Mouse (Mus musculus): ENCODE measurements around the gene Myo1a. TPM values are rescaled to one million over a fixed set of nuclear protein-coding genes. Genes with fewer than 3 reads are reported as not detected.

Myo1a gene
- polyA plus RNA-seq, 1 experiment from 2014 or later, result 0.07 TPM

- TF ChIP-seq EP300 (IDR thresholded peaks at IDR 0.05; ENCODE audit: low read depth) (no peak), CTCF (IDR thresholded peaks at IDR 0.05; ENCODE audit: low read depth) (no peak)
- DNase-seq (no peak), ATAC-seq (no peak)
- Histone ChIP-seq H3K27me3 (ENCODE audit: insufficient read depth, low read length) (no peaks in the 10 kb centered on the region), H3K36me3 (replicated peaks; ENCODE audit: insufficient read depth, low read length) (peaks cover 29% of the 10 kb centered on the region), H3K4me2 (ENCODE audit: low read depth, low read length) (no peak overlapping the region), H3K4me3 (ENCODE audit: low read depth, low read length) (no peak overlapping the region), H3K4me1 (ENCODE audit: insufficient read depth) (peaks cover 36% of the 10 kb centered on the region), H3K27ac (ENCODE audit: low read depth) (peak overlapping the region; percentile 93), H3K9me3 (ENCODE audit: low read length) (no peaks in the 10 kb centered on the region), H3K9ac (replicated peaks) (peak overlapping the region; percentile 27; the same call in 1 of the 2 replicates)
- WGBS (ENCODE audit: insufficient replicate concordance), result 82% methylated on average over 8 of the region's 8 CpGs
Measured at GRCm38 (mm10) chr10:127747254-127747653, 42.3 kb downstream of the Myo1a start.

GRCm38 (mm10) chr10:127748847-127749612, 44.1 kb downstream of the Myo1a start:
- peak overlapping the region; percentile 53 for H3K9ac ChIP-seq (replicated peaks)

GRCm38 (mm10) chr10:127750136-127750777, 45.3 kb downstream of the Myo1a start:
- H3K4me3 ChIP-seq (ENCODE audit: low read depth, low read length), result peak overlapping the region; percentile 24
- peaks cover 41% of the 10 kb centered on the region for H3K4me1 ChIP-seq (ENCODE audit: insufficient read depth)
- peaks cover 7% of the 10 kb centered on the region for H3K36me3 ChIP-seq (replicated peaks; ENCODE audit: insufficient read depth, low read length)
- DNase-seq (no peak), ATAC-seq (no peak)
- peak overlapping the region; percentile 53 for H3K4me2 ChIP-seq (ENCODE audit: low read depth, low read length)
- TF ChIP-seq CTCF (IDR thresholded peaks at IDR 0.05; ENCODE audit: low read depth) (no peak), EP300 (IDR thresholded peaks at IDR 0.05; ENCODE audit: low read depth) (no peak)
- 68% methylated on average over 24 of the region's 24 CpGs for WGBS (ENCODE audit: insufficient replicate concordance)
- H3K9ac ChIP-seq (replicated peaks), result peak overlapping the region; percentile 53
- no peaks in the 10 kb centered on the region for H3K27me3 ChIP-seq (ENCODE audit: insufficient read depth, low read length)
- peak overlapping the region; percentile 93 for H3K27ac ChIP-seq (ENCODE audit: low read depth)
- no peaks in the 10 kb centered on the region for H3K9me3 ChIP-seq (ENCODE audit: low read length)

More at GRCm38 (mm10) chr10:127748847-127749612, 44.1 kb downstream of the Myo1a start:
- DNase-seq (peak; percentile 74), ATAC-seq (peak; percentile 81)
- H3K27ac ChIP-seq (ENCODE audit: low read depth), result peak overlapping the region; percentile 93
- peak overlapping the region; percentile 24 for H3K4me3 ChIP-seq (ENCODE audit: low read depth, low read length)
- peak overlapping the region; percentile 53 for H3K4me2 ChIP-seq (ENCODE audit: low read depth, low read length)
- H3K9me3 ChIP-seq (ENCODE audit: low read length), result no peaks in the 10 kb centered on the region
- H3K36me3 ChIP-seq (replicated peaks; ENCODE audit: insufficient read depth, low read length), result peaks cover 11% of the 10 kb centered on the region
- TF ChIP-seq EP300 (IDR thresholded peaks at IDR 0.05; ENCODE audit: low read depth), result peak; percentile 72
- TF ChIP-seq CTCF (IDR thresholded peaks at IDR 0.05; ENCODE audit: low read depth), result no peak
- WGBS (ENCODE audit: insufficient replicate concordance), result 14% methylated on average over 8 of the region's 8 CpGs
- no peaks in the 10 kb centered on the region for H3K27me3 ChIP-seq (ENCODE audit: insufficient read depth, low read length)
- H3K4me1 ChIP-seq (ENCODE audit: insufficient read depth), result peaks cover 36% of the 10 kb centered on the region

- Histone ChIP-seq H3K9me3 (ENCODE audit: low read length) (no peaks in the 10 kb centered on the region), H3K4me3 (ENCODE audit: low read depth, low read length) (peak within 1 kb of the TSS; percentile 24), H3K27ac (ENCODE audit: low read depth) (peak within 1 kb of the TSS; percentile 93), H3K4me2 (ENCODE audit: low read depth, low read length) (peak within 1 kb of the TSS; percentile 53), H3K27me3 (ENCODE audit: insufficient read depth, low read length) (no peaks in the 10 kb centered on the region), H3K9ac (replicated peaks) (peak within 1 kb of the TSS; percentile 52), H3K4me1 (ENCODE audit: insufficient read depth) (peaks cover 40% of the 10 kb centered on the region), H3K36me3 (replicated peaks; ENCODE audit: insufficient read depth, low read length) (peaks cover 7% of the 10 kb centered on the region)
- WGBS (ENCODE audit: insufficient replicate concordance), result 32% methylated on average over 8 of the region's 8 CpGs
- no peak for TF ChIP-seq CTCF (IDR thresholded peaks at IDR 0.05; ENCODE audit: low read depth)
- peak; percentile 29; the same call in 1 of the 2 replicates for TF ChIP-seq EP300 (IDR thresholded peaks at IDR 0.05; ENCODE audit: low read depth)
- DNase-seq (no peak), ATAC-seq (no peak)
Measured at GRCm38 (mm10) chr10:127751548-127751947, 46.6 kb downstream of the Myo1a start, which contains the start of gene Gpr182. TSS of gene Gpr182 (minus strand) at chr10:127751732.

GRCm38 (mm10) chr10:127754566-127755166, 49.7 kb downstream of the Myo1a start:
- Histone ChIP-seq H3K27ac (ENCODE audit: low read depth) (peak overlapping the region; percentile 68), H3K36me3 (replicated peaks; ENCODE audit: insufficient read depth, low read length) (no peaks in the 10 kb centered on the region), H3K9me3 (ENCODE audit: low read length) (no peaks in the 10 kb centered on the region), H3K27me3 (ENCODE audit: insufficient read depth, low read length) (no peaks in the 10 kb centered on the region), H3K4me1 (ENCODE audit: insufficient read depth) (peaks cover 37% of the 10 kb centered on the region), H3K9ac (replicated peaks) (no peak overlapping the region), H3K4me2 (ENCODE audit: low read depth, low read length) (no peak overlapping the region; the same call in 1 of the 2 replicates), H3K4me3 (ENCODE audit: low read depth, low read length) (no peak overlapping the region)
- 48% methylated on average over 6 of the region's 6 CpGs for WGBS (ENCODE audit: insufficient replicate concordance)
- DNase-seq, result no peak
- peak; percentile 31; the same call in 1 of the 2 replicates for ATAC-seq
- TF ChIP-seq CTCF (IDR thresholded peaks at IDR 0.05; ENCODE audit: low read depth), result no peak
- peak; percentile 59; the same call in 1 of the 2 replicates for TF ChIP-seq EP300 (IDR thresholded peaks at IDR 0.05; ENCODE audit: low read depth)

GRCm38 (mm10) chr10:127755246-127755645, 50.3 kb downstream of the Myo1a start:
- Histone ChIP-seq H3K4me3 (ENCODE audit: low read depth, low read length) (no peak overlapping the region), H3K4me2 (ENCODE audit: low read depth, low read length) (no peak overlapping the region), H3K27me3 (ENCODE audit: insufficient read depth, low read length) (no peaks in the 10 kb centered on the region), H3K9ac (replicated peaks) (no peak overlapping the region), H3K27ac (ENCODE audit: low read depth) (peak overlapping the region; percentile 68), H3K9me3 (ENCODE audit: low read length) (no peaks in the 10 kb centered on the region), H3K4me1 (ENCODE audit: insufficient read depth) (peaks cover 32% of the 10 kb centered on the region), H3K36me3 (replicated peaks; ENCODE audit: insufficient read depth, low read length) (no peaks in the 10 kb centered on the region)
- DNase-seq, result no peak
- peak; percentile 14; the same call in 1 of the 2 replicates for ATAC-seq
- 34% methylated on average over 3 of the region's 3 CpGs for WGBS (ENCODE audit: insufficient replicate concordance)
- no peak for TF ChIP-seq EP300 (IDR thresholded peaks at IDR 0.05; ENCODE audit: low read depth)
- TF ChIP-seq CTCF (IDR thresholded peaks at IDR 0.05; ENCODE audit: low read depth), result no peak
